Mouse (Mus musculus) lung, postnatal 0 days (tissue): ENCODE results near the gene Gab2.

Experiments used
- CTCF ChIP-seq: IDR thresholded peaks from 2 replicates; pipeline ENCODE4 v1.5.1; 2016; ENCODE audit warnings: antibody characterized with exemption, mild to moderate bottlenecking
- EP300 ChIP-seq: IDR thresholded peaks from 2 replicates; pipeline ENCODE4 v1.6.1; 2016; ENCODE audit warnings: antibody characterized with exemption, mild to moderate bottlenecking, control low read depth

DNA sequence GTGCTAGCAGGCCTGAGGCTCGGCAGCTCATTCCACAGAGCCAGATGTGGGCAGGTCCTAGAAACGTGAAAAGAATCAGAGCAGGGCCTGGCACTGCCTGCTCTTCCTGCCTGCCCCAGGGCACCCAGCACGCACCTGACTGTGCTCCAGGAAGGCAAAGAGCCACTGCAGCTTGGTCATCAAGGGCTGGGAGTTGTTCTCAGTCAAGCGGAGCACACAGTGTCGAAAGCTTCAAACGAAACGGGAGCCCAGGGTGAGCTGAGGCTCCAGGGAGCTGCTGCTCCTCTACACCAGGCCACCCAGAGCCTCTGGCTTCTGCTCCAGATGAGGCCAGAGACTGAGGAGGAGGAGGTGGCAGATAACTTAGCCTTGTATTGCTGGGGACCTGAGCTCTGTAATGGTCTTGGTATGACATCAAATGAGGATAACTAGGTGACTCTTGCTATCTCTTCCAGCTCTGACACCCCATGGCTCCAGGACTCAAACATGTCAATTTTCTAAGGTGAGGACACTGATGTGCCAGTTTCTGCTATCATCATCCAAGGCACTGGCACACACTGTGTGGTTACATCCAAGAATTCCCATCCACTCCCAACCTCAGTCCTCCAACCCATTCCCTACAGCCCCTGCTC lies 232.1 kb downstream of the Gab2 start:
- TF ChIP-seq CTCF (no peak), EP300 (no peak)
